Mouse (Mus musculus): ENCODE results near the gene Fnbp1. TPM values are rescaled to one million over a fixed set of nuclear protein-coding genes. Genes with fewer than 3 reads are reported as not detected.

Fnbp1 gene
- polyA plus RNA-seq, 1 experiment: 10.6 TPM

DNA sequence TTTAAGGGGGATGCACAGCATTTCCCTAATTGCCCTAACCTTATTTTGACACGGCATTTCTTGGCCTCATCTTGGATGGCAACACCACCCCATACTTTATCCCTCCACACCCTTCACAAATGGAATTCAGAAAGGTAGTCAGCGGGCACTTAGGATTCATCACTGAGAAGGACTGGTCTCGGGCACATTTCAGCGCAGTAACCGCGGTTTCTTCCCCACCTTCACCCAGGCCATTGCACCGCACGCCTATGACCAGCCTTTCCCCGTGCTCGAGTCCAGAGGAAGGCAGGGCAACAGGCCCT lies 1.1 kb downstream of the Fnbp1 start:
- Histone ChIP-seq H3K4me2 (ENCODE audit: low read depth) (peak overlapping the region; percentile 97), H3K36me3 (ENCODE audit: control insufficient read depth, insufficient read depth) (no peaks in the 10 kb centered on the region), H3K4me3 (peak overlapping the region; percentile 42), H3K79me2 (ENCODE audit: control insufficient read depth, insufficient read depth) (peaks cover 25% of the 10 kb centered on the region), H3ac (ENCODE audit: control insufficient read depth, insufficient read length) (peak overlapping the region; percentile 75), H3K27me3 (ENCODE audit: control insufficient read depth, insufficient read depth, insufficient read length) (no peaks in the 10 kb centered on the region)
- TF ChIP-seq REST (IDR thresholded peaks at IDR 0.05; ENCODE audit: insufficient read depth, insufficient read length) (no peak), MYOD1 (IDR thresholded peaks at IDR 0.05; ENCODE audit: control insufficient read depth in 1 of 3, insufficient read length in 2 of 3, low read depth in 2 of 3) (no peak), POLR2AphosphoS2 (IDR thresholded peaks at IDR 0.05; ENCODE audit: insufficient read length, low read depth) (no peak), MYOG (IDR thresholded peaks at IDR 0.05; ENCODE audit: control insufficient read depth in 1 of 3, insufficient read depth in 1 of 3, insufficient read length in 2 of 3, low read depth in 2 of 3) (no peak), CEBPB (IDR thresholded peaks at IDR 0.05; ENCODE audit: insufficient read depth, poor library complexity, severe bottlenecking) (no peak), POLR2A (IDR thresholded peaks at IDR 0.05; ENCODE audit: insufficient read length, low read depth) (no peak), E2F4 (IDR thresholded peaks at IDR 0.05; ENCODE audit: insufficient read depth) (no peak), MAX (IDR thresholded peaks at IDR 0.05; ENCODE audit: low read depth) (no peak), TCF3 (IDR thresholded peaks at IDR 0.05; ENCODE audit: insufficient read length, low read depth) (no peak)

DNA sequence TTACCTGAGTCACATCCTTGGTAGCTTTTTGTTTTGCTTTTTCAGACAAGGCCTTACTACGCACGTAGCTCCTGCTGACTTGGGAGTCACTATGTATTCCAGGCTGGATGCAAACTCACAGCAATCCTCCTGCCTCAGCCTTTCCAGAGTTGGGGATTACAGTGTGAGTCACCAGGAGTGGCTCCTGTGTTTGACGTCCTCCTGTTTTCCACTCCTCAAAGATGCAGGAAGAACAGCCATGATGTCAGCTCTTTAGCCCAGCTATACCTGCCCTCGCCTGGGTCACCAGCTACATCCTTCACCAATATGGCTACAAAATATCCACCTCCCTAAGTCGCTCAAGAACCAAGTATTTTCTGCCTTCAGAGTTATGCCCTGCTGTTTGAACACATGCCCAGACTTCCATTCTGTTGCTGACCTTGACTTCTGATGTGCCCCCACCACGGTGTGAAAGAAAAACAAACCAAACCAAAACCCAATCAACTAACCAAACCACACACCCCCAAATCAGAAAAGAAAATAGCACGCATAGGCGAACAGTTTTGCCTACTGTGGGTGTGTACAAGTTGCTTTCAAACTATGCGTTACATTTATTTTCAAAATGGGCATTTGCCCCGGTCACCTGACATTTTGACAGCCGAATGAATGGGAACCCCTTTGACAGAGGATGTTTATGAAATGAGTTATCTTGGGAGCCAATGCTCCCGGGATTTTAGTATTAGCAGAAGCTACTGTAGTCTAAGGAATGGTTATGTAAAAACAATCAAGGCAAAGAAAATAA lies 1.6 kb downstream of the Fnbp1 start:
- no peaks in the 10 kb centered on the region for H3K36me3 ChIP-seq (ENCODE audit: control insufficient read depth, insufficient read depth)
- no peaks in the 10 kb centered on the region for H3K27me3 ChIP-seq (ENCODE audit: control insufficient read depth, insufficient read depth, insufficient read length)
- no peak for TF ChIP-seq CEBPB (IDR thresholded peaks at IDR 0.05; ENCODE audit: insufficient read depth, poor library complexity, severe bottlenecking)
- TF ChIP-seq TCF3 (IDR thresholded peaks at IDR 0.05; ENCODE audit: insufficient read length, low read depth): no peak
- TF ChIP-seq TCF12 (IDR thresholded peaks at IDR 0.05; ENCODE audit: insufficient read depth, poor library complexity, severe bottlenecking): no peak
- no peak for TF ChIP-seq REST (IDR thresholded peaks at IDR 0.05; ENCODE audit: insufficient read depth, insufficient read length)
- H3K4me3 ChIP-seq: peak overlapping the region; percentile 42
- peaks cover 25% of the 10 kb centered on the region for H3K79me2 ChIP-seq (ENCODE audit: control insufficient read depth, insufficient read depth)
- no peak overlapping the region for H3ac ChIP-seq (ENCODE audit: control insufficient read depth, insufficient read length)
- peak overlapping the region; percentile 97 for H3K4me2 ChIP-seq (ENCODE audit: low read depth)

DNA sequence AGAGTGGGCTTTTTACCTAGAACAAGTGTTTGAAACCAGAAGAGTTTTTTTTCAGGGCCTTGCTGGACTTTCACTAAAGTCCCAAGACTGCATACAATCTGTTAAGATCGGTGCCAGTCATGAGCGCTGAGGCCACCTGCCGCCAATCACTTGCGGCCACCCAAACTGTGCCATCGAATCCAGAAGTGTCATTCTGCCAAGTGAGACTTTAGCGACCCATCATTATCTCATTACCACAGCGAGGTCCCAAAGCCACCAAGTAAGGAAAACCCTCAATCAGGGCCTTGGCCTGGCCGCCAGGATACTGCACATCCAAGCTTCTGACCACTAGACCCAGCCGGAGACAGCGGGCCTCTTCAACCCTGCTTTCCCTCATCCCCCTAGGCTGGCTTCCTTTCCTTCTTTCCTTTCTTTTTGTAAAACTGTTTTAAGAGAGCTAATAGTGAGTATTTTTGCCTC lies 2.6 kb downstream of the Fnbp1 start:
- Histone ChIP-seq H3K4me3 (no peak overlapping the region), H3K36me3 (ENCODE audit: control insufficient read depth, insufficient read depth) (no peaks in the 10 kb centered on the region), H3K27me3 (ENCODE audit: control insufficient read depth, insufficient read depth, insufficient read length) (no peaks in the 10 kb centered on the region), H3ac (ENCODE audit: control insufficient read depth, insufficient read length) (no peak overlapping the region), H3K4me2 (ENCODE audit: low read depth) (no peak overlapping the region), H3K79me2 (ENCODE audit: control insufficient read depth, insufficient read depth) (peaks cover 25% of the 10 kb centered on the region)
- no peak for TF ChIP-seq POLR2AphosphoS2 (IDR thresholded peaks at IDR 0.05; ENCODE audit: insufficient read length, low read depth)
- no peak for TF ChIP-seq TCF12 (IDR thresholded peaks at IDR 0.05; ENCODE audit: insufficient read depth, poor library complexity, severe bottlenecking)
- TF ChIP-seq TCF3 (IDR thresholded peaks at IDR 0.05; ENCODE audit: insufficient read length, low read depth): no peak
- TF ChIP-seq POLR2A (IDR thresholded peaks at IDR 0.05; ENCODE audit: insufficient read length, low read depth): no peak
- no peak for TF ChIP-seq E2F4 (IDR thresholded peaks at IDR 0.05; ENCODE audit: insufficient read depth)
- TF ChIP-seq MYOG (IDR thresholded peaks at IDR 0.05; ENCODE audit: control insufficient read depth in 1 of 3, insufficient read depth in 1 of 3, insufficient read length in 2 of 3, low read depth in 2 of 3): no peak
- no peak for TF ChIP-seq CEBPB (IDR thresholded peaks at IDR 0.05; ENCODE audit: insufficient read depth, poor library complexity, severe bottlenecking)
- no peak for TF ChIP-seq REST (IDR thresholded peaks at IDR 0.05; ENCODE audit: insufficient read depth, insufficient read length)
- no peak for TF ChIP-seq SRF (IDR thresholded peaks at IDR 0.05; ENCODE audit: control insufficient read depth, insufficient read length, low read depth)
- no peak for TF ChIP-seq MAX (IDR thresholded peaks at IDR 0.05; ENCODE audit: low read depth)
- TF ChIP-seq USF1 (IDR thresholded peaks at IDR 0.05; ENCODE audit: low read depth): no peak
- no peak for TF ChIP-seq MYOD1 (IDR thresholded peaks at IDR 0.05; ENCODE audit: control insufficient read depth in 1 of 3, insufficient read length in 2 of 3, low read depth in 2 of 3)

DNA sequence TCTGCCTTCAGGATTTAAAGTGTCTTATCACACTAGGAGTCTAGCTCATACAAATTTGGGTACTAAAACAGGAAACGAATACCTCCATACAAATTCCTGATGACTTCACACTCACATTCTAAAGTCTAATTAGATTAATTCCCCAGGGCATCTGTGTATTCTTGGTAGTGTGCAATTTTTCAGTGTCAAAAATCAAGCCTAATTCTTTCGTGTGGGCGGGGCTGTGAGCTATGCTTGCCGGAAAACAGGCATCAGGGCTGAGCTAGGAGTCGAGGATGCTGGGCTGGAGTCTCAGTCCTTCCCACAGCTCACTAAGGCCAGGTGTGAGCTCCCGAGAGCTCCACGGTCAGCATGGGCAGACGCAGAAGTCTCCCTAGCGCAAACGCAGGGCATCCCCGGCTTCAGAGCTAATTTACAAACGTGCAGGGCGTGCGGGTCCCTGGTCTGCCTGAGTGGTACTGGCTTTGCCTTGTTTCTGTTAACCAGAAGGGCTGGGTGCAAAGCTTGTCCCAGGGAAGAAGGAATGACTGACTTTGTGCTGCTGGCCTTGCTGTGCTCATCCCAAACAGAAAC lies 4.7 kb downstream of the Fnbp1 start:
- TF ChIP-seq MAX (IDR thresholded peaks at IDR 0.05; ENCODE audit: low read depth) (no peak), TCF12 (IDR thresholded peaks at IDR 0.05; ENCODE audit: insufficient read depth, poor library complexity, severe bottlenecking) (no peak), E2F4 (IDR thresholded peaks at IDR 0.05; ENCODE audit: insufficient read depth) (no peak), POLR2AphosphoS2 (IDR thresholded peaks at IDR 0.05; ENCODE audit: insufficient read length, low read depth) (no peak), USF1 (IDR thresholded peaks at IDR 0.05; ENCODE audit: low read depth) (no peak), REST (IDR thresholded peaks at IDR 0.05; ENCODE audit: insufficient read depth, insufficient read length) (no peak)
- H3K36me3 ChIP-seq (ENCODE audit: control insufficient read depth, insufficient read depth): no peaks in the 10 kb centered on the region
- no peaks in the 10 kb centered on the region for H3K27me3 ChIP-seq (ENCODE audit: control insufficient read depth, insufficient read depth, insufficient read length)
- H3ac ChIP-seq (ENCODE audit: control insufficient read depth, insufficient read length): no peak overlapping the region
- no peak overlapping the region for H3K4me2 ChIP-seq (ENCODE audit: low read depth)
- peaks cover 25% of the 10 kb centered on the region for H3K79me2 ChIP-seq (ENCODE audit: control insufficient read depth, insufficient read depth)
- no peak overlapping the region for H3K4me3 ChIP-seq

DNA sequence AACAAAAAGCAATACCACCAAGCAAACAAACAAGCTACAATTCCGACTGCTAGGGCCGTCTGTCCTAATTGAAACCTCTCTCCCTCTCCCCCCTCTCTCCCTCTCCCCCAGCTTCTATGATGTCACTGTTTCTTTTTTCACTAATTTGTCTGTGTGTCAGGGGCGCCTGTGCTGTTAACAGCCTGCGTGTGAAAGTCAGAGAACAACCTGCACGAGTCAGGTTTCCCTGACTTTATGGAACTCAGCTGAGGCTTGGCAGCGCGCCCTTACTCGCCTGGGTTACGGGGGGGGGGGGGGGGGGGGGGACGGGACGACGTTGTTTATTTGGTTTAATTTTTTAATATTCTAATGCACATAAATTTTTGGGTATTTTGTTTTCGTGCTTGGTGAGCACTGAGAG lies 5.5 kb downstream of the Fnbp1 start:
- no peak for TF ChIP-seq MYOD1 (IDR thresholded peaks at IDR 0.05; ENCODE audit: control insufficient read depth in 1 of 3, insufficient read length in 2 of 3, low read depth in 2 of 3)
- no peak for TF ChIP-seq MAX (IDR thresholded peaks at IDR 0.05; ENCODE audit: low read depth)
- TF ChIP-seq POLR2A (IDR thresholded peaks at IDR 0.05; ENCODE audit: insufficient read length, low read depth): no peak
- TF ChIP-seq POLR2AphosphoS2 (IDR thresholded peaks at IDR 0.05; ENCODE audit: insufficient read length, low read depth): no peak
- TF ChIP-seq REST (IDR thresholded peaks at IDR 0.05; ENCODE audit: insufficient read depth, insufficient read length): no peak
- no peak for TF ChIP-seq TCF12 (IDR thresholded peaks at IDR 0.05; ENCODE audit: insufficient read depth, poor library complexity, severe bottlenecking)
- TF ChIP-seq SRF (IDR thresholded peaks at IDR 0.05; ENCODE audit: control insufficient read depth, insufficient read length, low read depth): no peak
- TF ChIP-seq TCF3 (IDR thresholded peaks at IDR 0.05; ENCODE audit: insufficient read length, low read depth): no peak
- TF ChIP-seq MYOG (IDR thresholded peaks at IDR 0.05; ENCODE audit: control insufficient read depth in 1 of 3, insufficient read depth in 1 of 3, insufficient read length in 2 of 3, low read depth in 2 of 3): no peak
- no peak for TF ChIP-seq E2F4 (IDR thresholded peaks at IDR 0.05; ENCODE audit: insufficient read depth)
- no peak for TF ChIP-seq CEBPB (IDR thresholded peaks at IDR 0.05; ENCODE audit: insufficient read depth, poor library complexity, severe bottlenecking)
- no peak for TF ChIP-seq USF1 (IDR thresholded peaks at IDR 0.05; ENCODE audit: low read depth)
- no peak overlapping the region for H3K4me3 ChIP-seq
- H3K36me3 ChIP-seq (ENCODE audit: control insufficient read depth, insufficient read depth): no peaks in the 10 kb centered on the region
- H3ac ChIP-seq (ENCODE audit: control insufficient read depth, insufficient read length): no peak overlapping the region
- no peak overlapping the region for H3K4me2 ChIP-seq (ENCODE audit: low read depth)
- H3K79me2 ChIP-seq (ENCODE audit: control insufficient read depth, insufficient read depth): peaks cover 25% of the 10 kb centered on the region
- no peaks in the 10 kb centered on the region for H3K27me3 ChIP-seq (ENCODE audit: control insufficient read depth, insufficient read depth, insufficient read length)
